Mouse (Mus musculus) gastrocnemius, postnatal 14 days (tissue): ENCODE measurements around the gene 1700034J05Rik. TPM values are rescaled to one million over a fixed set of nuclear protein-coding genes. Genes with fewer than 3 reads are reported as not detected.

Source experiments
- DNase-seq: peaks from one replicate; pipeline ENCODE4 v3.0.0; 2021; ENCODE audit warnings: mixed read lengths
- intact Hi-C: fragments of 180-260 bp; cut with DNase I; formaldehyde crosslinking; loops from one replicate; pipeline ENCODE4 v1.15.1; 2025; ENCODE audit warnings: low total_unique reads
- long read RNA-seq, 2 experiments: library from polyadenylated mRNA; stranded (forward); transcript quantifications; one replicate each; pipeline ENCODE4 v2.0.0; 2021
- total RNA-seq, 2 experiments: library from RNA; stranded (reverse); gene quantifications; 2 replicates each; pipeline ENCODE4 v1.2.3; 2021

1700034J05Rik gene
- not detected for total RNA-seq
- long read RNA-seq, experiment 1: 0 reads
- long read RNA-seq, experiment 2: 0 reads

DNA sequence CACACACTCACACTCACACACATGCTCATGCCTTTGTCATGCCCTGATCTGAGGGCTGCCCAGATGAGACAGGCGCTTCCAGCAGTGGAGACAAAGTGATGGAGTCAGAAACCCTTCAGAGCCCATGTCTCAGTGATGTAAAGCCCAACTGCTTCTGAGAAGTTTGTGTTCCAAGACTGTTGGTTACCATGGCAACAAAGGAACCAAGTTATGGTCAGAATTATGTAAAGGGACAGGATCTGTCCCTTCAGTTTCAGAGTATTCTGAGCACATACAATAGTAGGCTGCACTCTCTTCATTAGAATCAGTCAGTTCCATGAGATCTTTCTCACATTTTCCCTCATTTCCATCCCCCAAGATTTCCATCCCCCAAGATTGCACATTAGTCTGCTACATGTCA, at the start of gene 1700034J05Rik:
TSS of gene 1700034J05Rik (minus strand) at position 165 of the 400 bp plus-strand sequence.
- intact Hi-C loops: no loop called here
- no peak for DNase-seq

DNA sequence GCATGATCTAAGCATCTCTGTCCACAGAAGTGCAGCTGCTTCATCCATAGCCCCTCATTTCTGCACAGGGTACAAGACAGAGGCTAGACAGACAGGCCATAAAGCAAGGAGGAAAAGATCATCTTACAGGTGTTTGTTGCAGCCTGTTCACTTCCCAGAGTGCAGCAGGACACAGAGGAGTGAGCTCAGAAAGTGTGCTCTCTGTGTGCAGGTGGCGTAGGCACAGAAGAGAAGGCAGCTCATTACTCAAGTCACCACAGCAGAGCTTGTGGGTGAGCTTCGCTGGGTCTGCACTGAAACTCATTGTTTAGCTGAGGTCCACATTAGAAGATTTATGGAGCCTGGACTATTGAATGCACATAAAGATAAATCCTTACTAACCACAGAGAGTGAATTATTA, 45.5 kb upstream of the 1700034J05Rik start:
- intact Hi-C loops: no loop called here
- no peak for DNase-seq

DNA sequence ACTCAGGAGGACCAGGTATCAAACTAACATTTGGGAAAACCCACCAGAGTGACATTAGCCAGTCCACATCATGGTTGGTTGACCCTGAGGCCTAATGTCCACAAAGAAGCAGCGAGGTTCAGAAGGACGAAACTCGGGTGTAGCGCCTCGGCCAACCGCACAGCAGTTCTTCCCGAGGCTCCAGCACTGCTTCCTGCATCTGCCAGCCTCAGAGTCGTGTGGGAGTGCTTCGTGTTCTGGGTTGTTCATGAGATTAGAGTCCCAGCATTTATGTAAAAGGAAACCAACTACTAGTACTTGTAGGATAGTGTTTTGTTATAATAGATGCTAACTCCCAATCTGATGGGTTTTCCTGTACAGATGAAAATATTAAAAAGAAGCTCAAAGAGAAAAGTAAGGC, 45.1 kb upstream of the 1700034J05Rik start:
- intact Hi-C loops: no loop called here
- no peak for DNase-seq

DNA sequence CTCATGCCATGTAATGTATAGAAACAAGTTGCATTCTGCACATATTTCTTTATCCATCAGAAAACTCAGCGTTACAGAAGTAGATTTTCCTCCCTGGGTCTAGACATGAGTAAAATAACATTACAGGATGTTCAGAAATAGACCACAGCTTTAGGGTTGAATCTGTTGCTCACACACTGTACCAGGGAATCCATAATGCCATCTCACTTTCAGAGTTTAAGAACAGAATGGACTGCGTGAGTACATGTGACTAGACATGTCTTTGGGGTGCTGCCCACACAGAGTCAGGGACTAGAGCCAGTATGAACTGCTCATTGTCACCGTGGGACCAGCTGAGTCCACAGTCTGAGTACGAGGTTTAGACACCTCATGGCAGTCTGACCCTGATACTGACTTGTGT, 44.5 kb upstream of the 1700034J05Rik start:
- intact Hi-C loops: no loop called here

DNA sequence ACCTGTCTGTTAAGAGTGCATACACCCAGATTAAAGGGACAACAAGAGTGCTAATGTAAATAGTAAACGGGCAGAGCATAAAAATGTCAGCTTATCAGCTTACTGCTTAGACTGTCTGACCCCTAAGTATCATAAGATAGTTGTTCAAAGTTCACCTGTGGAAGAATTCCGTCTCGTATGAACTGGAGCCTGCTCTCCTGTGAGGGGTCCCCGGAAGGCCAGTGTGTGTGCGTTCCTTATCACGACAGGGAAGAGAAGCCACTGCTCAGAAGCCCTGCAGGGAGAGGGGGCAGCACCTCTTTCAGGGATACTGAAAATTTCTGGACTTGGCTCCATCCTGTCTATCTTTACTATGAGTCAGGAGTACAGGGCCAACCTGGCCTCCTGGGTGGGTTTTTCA, 42.8 kb upstream of the 1700034J05Rik start:
- DNase-seq: no peak
- intact Hi-C loops: no loop called here

More for the DNA sequence above, 44.5 kb upstream of the 1700034J05Rik start:
- no peak for DNase-seq

DNA sequence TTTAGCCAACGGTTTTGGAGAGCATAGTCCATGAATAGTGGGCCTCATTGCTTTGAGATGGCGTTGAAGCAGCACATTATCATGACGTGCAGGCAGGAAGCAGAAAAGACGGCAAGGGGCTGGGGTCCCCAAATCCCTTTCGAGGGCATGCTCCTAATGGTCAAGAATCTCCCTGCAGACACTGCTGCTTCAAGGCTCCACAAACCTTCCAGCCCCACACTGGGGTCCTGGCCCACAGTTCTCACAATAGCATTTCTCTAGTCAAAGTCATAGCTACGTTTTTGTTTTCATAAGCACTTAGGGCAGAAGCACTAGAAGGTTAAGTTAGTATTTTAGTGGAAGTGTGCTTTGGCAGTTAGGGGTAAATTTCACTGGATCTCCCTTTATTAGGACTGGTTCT, 41.7 kb upstream of the 1700034J05Rik start:
- intact Hi-C loops: no loop called here
- DNase-seq: no peak

DNA sequence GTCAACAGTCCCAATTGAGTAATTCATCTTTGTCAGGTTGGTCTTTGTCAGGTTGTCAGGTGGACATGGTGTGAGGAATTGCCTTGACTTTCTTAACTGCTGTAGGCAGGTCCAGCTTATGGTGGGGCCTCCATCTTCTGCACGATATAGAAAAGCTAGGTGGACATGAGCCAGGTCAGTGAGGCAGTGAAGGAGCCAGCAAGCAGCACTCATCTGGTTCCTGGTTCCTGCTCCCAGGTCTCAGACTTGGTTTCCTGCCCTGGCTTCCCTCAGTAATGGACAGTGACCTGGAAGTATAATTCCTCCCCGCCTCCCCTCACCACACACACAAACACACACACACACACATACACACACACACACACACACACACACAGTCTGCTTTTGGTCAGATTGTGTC, 41.2 kb upstream of the 1700034J05Rik start:
- intact Hi-C loops: no loop called here
- DNase-seq: no peak

DNA sequence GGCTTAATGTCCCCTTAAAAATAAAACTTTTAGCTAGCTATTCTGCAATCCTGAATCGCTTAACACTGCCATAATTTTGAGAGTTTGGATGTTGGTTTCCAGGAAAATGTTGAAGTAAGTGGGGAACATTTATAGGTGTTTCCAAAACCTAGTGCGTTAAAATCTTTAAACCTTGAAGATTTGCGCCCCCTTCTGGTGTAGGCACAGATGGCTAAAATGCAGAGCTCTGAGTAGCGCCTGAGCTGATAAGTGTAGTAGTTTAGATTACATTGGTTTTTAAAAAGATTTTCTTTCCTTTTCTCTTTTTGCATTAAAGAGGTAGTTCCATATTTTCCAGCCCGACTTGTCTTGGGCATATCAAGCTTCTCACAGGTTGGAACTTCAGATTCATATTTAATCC, 40.0 kb upstream of the 1700034J05Rik start:
- DNase-seq: peak; percentile 37
- intact Hi-C loops: loop anchor here (5.0 kb wide), 1 partner anchor 162 kb away; no protein-coding TSS in a partner anchor

DNA sequence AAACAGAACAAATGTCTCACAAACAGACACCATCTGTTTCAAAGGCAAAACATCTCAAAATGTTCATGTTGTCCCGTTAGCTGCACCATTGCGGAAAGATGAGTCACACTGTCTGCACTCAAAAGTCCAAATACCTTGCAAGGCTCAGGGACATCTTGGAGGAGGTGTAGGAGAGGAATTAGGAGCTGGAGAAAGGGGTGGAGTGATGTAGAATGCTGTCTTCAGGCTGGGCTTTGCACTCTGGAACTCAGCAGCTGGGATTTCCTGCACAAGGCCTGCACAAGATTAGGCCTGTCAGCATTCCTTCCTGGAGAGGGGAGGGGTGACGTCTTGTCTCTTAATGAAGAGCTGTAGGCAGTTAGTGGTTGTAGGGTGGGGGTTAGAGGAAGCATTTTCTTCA, 30.3 kb upstream of the 1700034J05Rik start:
- intact Hi-C loops: no loop called here
- DNase-seq: no peak

DNA sequence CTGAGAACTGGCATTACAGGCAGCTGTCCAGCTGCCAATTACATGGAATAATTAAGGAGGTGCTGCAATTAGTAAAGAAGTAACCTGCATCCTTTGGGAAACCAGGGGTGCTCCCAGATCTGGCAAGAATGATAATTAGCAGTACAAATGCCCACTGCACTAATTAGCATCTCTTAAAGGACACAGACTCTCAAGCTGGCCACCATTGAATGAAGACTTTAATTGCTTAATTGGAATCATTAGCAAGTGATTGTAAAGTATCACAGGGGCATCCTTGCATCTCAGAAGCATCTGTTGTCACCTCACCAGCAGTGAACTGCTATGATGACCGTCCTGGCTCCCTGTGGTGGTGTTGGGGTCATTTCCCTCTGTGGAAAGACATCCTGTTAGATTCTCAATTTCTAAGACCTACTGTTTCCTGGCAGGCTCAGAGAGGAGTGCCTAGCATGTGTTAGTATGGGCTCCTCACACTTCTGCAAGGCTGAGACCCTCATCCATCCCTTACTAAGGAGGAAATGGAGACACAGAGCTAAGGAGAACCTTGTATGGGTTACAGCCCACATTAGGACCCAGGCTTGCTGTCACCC, 27.1 kb upstream of the 1700034J05Rik start:
- no peak for DNase-seq
- intact Hi-C loops: no loop called here

DNA sequence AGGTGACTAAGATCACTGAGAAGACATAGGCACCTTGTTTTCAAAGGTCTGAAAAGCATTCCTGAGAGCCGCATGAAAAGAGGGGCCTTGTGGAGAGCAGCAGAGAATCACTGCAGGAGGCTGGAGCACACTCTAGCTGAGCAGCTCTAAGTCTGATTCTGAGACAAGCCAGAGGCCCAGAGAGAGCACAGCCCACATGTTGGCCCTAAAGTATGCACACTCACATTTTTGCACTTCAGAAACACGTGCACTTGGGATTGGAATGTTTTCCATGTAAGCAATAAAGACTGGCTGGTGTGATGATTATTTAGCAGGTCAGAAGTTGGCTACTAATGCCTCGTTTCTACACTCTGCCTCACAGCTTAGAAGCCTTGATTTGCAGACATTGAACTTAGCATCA, 25.7 kb upstream of the 1700034J05Rik start:
- intact Hi-C loops: loop anchor here (5.0 kb wide), 1 partner anchor 148 kb away; no protein-coding TSS in a partner anchor
- no peak for DNase-seq

DNA sequence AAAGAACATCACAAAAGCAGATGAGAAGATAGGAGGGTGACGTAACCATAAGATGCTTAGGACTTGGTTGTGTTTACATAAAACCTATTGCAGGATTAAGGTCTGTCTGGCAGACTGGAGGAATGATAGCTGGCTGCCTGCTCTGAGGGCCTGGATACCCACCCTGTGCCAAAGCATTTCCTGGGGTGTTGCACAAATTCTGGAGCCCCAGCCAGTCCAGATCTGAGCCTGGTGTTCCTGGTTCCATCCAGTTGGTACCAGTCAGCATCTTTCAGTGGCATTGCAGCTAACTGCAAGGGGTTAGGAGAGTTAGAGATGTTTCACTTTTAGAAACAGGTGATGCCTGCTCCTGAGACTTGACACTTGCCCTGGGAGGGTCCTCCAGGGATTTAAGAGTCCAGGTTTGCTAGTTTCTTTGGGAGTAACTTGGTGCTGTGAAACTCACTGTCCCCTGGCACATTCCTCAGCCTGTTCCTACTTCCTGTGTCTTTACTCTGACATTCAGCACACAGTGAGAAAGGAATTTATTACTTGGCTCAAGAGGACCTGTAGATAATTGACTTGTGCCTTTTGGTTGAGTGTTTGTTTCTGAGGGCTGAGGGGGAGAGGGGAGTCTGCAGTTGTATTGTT, 25.0 kb upstream of the 1700034J05Rik start:
- DNase-seq: no peak
- intact Hi-C loops: loop anchor here (5.0 kb wide), 1 partner anchor 147 kb away; no protein-coding TSS in a partner anchor

DNA sequence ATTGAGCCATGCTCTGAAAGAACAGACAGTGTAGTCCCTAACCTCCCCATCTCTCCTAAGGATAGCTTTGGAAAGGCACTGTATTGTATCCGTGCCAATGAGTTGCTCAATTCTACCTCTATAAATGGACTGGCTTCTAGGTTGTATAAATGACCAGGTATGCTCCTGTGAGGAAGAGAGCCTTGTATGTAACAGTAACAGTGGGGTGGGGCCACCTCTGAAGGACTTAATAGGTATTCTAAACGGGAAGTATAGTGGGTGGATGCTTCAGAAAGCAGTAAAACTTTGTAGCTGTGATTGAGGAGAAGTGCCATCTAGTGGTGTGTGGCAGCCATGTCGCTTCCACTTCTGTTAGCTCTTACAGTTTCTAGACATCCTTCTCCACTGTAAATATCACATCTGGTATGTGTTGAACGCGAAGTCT, 24.5 kb upstream of the 1700034J05Rik start:
- intact Hi-C loops: loop anchor here (5.0 kb wide), 1 partner anchor 146 kb away; no protein-coding TSS in a partner anchor
- DNase-seq: no peak

DNA sequence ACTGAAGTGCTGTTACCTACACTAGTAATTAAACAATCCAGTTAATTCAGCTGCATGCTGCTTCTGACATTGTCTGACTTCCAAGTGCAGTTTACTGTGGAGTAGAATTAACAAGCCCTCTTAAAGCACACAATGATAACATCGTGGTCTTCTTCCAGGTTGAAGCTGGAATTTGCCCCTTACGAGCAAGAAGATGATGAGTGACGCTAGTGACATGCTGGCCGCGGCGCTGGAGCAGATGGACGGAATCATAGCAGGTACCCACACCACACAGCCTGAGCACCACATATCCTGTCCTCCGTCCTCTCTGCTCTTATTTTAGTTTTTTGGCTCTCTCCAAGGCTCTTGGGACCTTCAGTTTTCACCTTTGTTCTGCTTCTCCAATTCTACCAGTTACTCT, 22.2 kb upstream of the 1700034J05Rik start:
- intact Hi-C loops: loop anchor here (5.0 kb wide), 1 partner anchor 144 kb away; no protein-coding TSS in a partner anchor

DNA sequence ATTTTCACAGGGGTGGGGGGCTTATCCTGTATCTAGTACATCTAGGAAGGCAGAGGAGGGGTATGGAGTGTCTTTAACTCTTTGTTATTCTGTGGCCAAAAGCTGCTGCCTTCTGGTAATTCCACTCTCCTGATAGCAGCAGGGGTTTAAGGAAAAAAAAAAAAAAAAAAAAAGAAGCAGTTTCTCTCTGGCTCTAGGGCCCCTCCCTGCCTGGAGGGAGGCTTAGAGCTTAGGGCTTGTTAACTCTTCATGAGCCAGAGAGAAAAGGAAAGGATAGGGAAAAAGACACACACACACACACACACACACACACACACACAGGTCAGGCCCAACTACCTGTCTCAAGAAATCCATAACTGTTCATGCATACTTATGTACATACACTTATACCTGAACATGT, 19.6 kb upstream of the 1700034J05Rik start:
- intact Hi-C loops: no loop called here
- DNase-seq: no peak

More for the DNA sequence above, 22.2 kb upstream of the 1700034J05Rik start:
- no peak for DNase-seq

DNA sequence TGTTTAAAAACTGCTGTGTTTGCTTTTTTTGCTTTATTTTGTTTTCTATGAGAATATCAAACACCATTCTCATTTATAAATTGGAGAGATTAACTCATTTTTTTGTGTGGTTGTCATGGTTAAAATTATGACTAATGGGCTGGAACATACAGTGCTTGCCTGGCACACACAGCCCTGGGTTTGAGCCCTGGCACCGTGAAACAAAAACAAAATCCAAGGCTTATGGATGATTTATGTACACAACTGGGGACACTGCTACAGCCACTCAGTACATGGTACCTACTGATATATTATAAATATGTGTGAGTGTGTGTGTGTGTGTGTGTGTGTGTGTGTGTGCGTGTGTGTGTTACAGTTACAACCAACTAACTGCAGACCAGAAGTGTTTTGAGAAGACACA, 19.2 kb upstream of the 1700034J05Rik start:
- DNase-seq: no peak
- intact Hi-C loops: no loop called here

DNA sequence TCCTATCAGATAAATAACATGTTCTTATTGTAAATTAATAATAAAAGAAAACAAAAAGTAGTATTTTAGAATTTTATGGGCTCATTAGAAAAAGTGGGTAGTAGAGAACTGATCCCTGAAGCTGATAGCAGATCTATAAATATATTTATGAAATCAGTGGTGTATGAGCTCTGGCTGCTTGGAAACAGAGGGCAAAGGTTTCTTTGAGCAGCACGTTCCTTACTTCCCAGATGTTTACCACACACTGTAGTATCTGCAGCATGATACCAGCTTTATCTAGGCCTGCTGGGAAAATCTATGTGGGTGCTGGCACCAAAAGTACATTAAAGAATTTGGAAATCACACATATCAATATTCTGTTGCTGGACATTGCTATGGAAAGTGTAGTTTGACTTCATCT, 18.5 kb upstream of the 1700034J05Rik start:
- DNase-seq: no peak
- intact Hi-C loops: no loop called here

DNA sequence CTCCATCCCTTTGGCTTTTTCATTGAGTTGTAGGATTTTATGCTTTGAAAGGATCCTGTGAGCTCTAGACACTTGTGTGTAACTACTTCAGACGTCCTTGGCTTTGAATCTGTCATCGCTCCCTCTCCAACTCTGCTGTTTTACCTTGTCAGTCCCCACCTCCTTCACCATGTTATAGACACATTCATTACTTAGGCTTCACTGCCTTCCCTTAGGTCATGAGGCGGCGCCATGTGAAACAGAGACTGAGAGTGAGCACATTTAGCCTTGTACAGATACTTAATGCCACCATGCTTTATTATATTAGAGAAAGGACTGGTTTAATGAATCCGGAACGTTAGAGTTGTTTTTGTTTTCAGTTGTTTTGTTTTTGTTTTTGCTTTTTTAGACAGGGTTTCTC, 17.8 kb upstream of the 1700034J05Rik start:
- DNase-seq: no peak
- intact Hi-C loops: no loop called here

DNA sequence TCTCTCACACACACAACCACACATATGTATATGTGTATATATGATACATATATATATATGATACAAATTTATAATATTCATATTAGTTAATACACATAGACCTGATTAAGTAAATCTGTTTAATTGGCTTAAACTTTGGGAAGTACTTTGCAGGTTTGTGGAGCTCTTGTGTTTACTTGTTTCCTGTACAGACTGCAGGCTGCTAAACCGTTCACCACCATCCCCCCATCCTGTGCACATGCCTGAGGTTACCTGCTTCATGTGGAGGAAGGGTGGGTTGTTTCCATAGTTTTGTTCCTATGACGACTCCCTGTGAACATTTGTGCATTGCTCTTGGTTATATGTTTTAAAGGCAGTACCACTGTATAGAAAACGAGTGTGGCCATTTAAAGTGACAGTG, 17.1 kb upstream of the 1700034J05Rik start:
- no peak for DNase-seq

DNA sequence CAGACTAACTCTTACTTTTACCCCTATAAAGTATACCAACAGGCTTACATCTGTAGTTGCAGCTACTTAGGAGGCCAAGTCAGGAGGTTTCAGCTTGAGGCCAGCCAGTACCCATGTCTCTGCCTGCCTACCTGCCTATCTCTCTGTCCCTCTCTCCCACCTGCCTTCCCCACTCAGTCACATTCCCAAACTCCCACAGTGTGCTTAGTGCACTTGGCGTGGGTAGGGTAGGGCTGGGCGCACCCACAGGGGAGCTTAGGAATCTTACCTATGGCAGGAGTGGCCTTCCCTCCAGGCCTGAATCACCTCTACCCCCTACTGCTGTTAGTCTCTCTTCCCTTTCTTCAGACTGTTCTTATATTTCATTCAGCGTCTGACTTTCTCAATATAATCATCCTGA, 16.6 kb upstream of the 1700034J05Rik start:
- intact Hi-C loops: no loop called here

More for the DNA sequence above, 17.1 kb upstream of the 1700034J05Rik start:
- intact Hi-C loops: no loop called here

DNA sequence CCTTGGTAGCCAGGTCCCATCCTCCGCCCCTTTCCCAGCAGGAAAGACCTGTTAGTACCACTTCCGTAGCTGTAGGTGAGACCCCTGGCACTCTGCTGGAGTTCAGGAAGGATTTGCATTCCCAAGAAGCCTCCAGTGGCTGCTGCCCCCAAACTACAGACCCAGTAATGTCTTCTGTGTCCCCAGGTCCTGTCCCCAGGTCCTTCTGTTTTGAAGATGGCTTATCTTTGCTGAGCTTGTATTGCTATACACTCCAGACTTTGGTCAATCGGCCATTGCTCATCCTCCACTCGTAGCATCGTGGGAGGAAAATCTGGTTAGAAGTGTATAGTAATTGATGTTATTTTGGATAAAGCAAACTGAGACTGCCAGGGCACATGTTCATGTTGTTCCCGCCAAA, 13.6 kb upstream of the 1700034J05Rik start:
- intact Hi-C loops: no loop called here
- DNase-seq: no peak

More for the DNA sequence above, 16.6 kb upstream of the 1700034J05Rik start:
- no peak for DNase-seq
